Mouse (Mus musculus) megakaryocyte, adult 5-6 weeks (primary cell): ENCODE results near the gene Gm20422. TPM values are rescaled to one million over a fixed set of nuclear protein-coding genes. Genes with fewer than 3 reads are reported as not detected.
"Not testable (repeated sequence)": the region's sequence is repeated elsewhere in the genome, so short reads cannot be mapped to it uniquely, and the experiment has no call there.

Experiments
- ATAC-seq: 2 replicates; pipeline ENCODE4 v1.8.0; 2016; ENCODE audit warnings: mild to moderate bottlenecking, inconsistent platforms; ENCODE audit not compliant: poor library complexity, severe bottlenecking
- total RNA-seq, 2 experiments: library from RNA; stranded (forward) in 1 of 2; stranded (reverse) in 1 of 2; fragments of 153-499, 151-499 nt in 1 of 2; fragments of 221-1000, 200-1000 nt in 1 of 2; gene quantifications; 2 replicates each; pipeline versions ENCODE4 v1.2.3 to v1.2.4; 2015 to 2017

The Gm20422 gene
- total RNA-seq, 2 experiments from 2014 or later: 0.33 TPM; not detected in 1

- ATAC-seq: no peak
Measured at GRCm38 (mm10) chr8:69715366-69715765, 59.3 kb downstream of the Gm20422 start.

DNA sequence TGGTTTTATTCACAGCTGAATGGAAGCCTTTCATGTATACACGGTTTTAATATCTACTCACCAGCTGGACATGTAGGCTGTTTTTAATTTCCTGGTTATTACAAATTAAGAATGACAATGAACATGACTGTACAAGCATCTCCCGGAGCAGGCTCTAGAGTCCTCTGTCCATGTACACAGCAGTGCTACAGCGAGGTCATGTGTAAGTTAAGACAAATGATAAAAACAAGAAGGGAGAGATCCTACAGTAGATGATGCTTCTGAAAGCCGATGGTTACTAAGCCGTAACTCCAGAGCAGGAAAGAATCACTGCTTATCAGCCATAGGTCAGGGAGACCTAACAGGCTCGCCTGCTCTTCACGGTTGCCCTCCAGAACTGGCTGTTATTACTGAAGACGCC, 61.2 kb downstream of the Gm20422 start:
- ATAC-seq: no peak

- not testable (repeated sequence) for ATAC-seq
Measured at GRCm38 (mm10) chr8:69710624-69711023, 64.1 kb downstream of the Gm20422 start, which contains the start of gene Zfp869. Gene Zfp869, minus strand, starts transcription at chr8:69710724.

DNA sequence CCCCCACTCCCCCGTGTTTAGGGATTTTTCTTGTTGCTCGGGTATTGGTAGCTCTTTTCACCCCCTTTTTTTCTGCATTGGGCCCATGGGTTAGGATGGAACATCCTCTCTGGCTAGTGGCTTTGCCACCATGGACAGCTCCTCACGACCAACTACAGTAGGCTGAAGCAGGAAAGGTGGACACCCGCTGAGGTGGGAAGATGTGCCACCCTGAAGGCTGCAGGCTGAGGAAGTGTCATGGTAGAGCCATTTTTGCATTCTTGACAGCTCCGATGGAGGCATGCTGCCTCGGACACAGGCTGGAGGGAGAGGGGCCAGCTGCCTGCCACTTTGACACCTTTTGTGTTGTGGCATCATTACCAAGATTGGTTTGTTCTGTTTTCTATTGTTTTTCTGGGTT, 72.9 kb downstream of the Gm20422 start:
- no peak for ATAC-seq

Other genes with a start within 250 kb of the Gm20422 start
- gene Zfp868, start 149.3 kb downstream of the Gm20422 start, total RNA-seq (2015): 22.9 and 23.7 TPM in 2 replicates
- 14.0 TPM in 2 replicates for gene Zfp868, start 149.3 kb downstream of the Gm20422 start, total RNA-seq (2017)
- gene Zfp964, start 120.4 kb downstream of the Gm20422 start, total RNA-seq (2015): 0.76 and 0.89 TPM in 2 replicates
- 0.33 TPM in 1 of 2 replicates, not detected in the other for gene Zfp964, start 120.4 kb downstream of the Gm20422 start, total RNA-seq (2017)
- 16.7 and 17.9 TPM in 2 replicates for gene Zfp869, start 64.2 kb downstream of the Gm20422 start, total RNA-seq (2015)
- 18.1 and 21.5 TPM in 2 replicates for gene Zfp869, start 64.2 kb downstream of the Gm20422 start, total RNA-seq (2017)
- gene Zfp963, start 24.9 kb downstream of the Gm20422 start, total RNA-seq (2015): 7.2 and 8.0 TPM in 2 replicates
- gene Zfp963, start 24.9 kb downstream of the Gm20422 start, total RNA-seq (2017): 3.7 and 5.5 TPM in 2 replicates
- gene Atp13a1, start 16.3 kb upstream of the Gm20422 start, total RNA-seq (2015): 19.5 and 21.1 TPM in 2 replicates
- 15.6 and 16.9 TPM in 2 replicates for gene Atp13a1, start 16.3 kb upstream of the Gm20422 start, total RNA-seq (2017)
- 23.6 TPM in 2 replicates for gene Zfp866, start 16.3 kb upstream of the Gm20422 start, total RNA-seq (2015)
- gene Zfp866, start 16.3 kb upstream of the Gm20422 start, total RNA-seq (2017): 24.9 and 27.2 TPM in 2 replicates
- gene Gmip, start 33.8 kb upstream of the Gm20422 start, total RNA-seq (2015): 60.6 and 62.2 TPM in 2 replicates
- gene Gmip, start 33.8 kb upstream of the Gm20422 start, total RNA-seq (2017): 59.3 and 82.0 TPM in 2 replicates
- gene Lpar2, start 47.5 kb upstream of the Gm20422 start, total RNA-seq (2015): 1.7 and 2.0 TPM in 2 replicates
- gene Lpar2, start 47.5 kb upstream of the Gm20422 start, total RNA-seq (2017): 0.57 and 0.59 TPM in 2 replicates
- 1.3 and 2.4 TPM in 2 replicates for gene Pbx4, start 57.6 kb upstream of the Gm20422 start, total RNA-seq (2015)
- gene Pbx4, start 57.6 kb upstream of the Gm20422 start, total RNA-seq (2017): 0.57 and 1.9 TPM in 2 replicates
- not detected in 2 replicates for gene Cilp2, start 112.8 kb upstream of the Gm20422 start, total RNA-seq (2015)
- not detected in 2 replicates for gene Cilp2, start 112.8 kb upstream of the Gm20422 start, total RNA-seq (2017)
- 0.27 TPM in 1 of 2 replicates, not detected in the other for gene Tssk6, start 127.3 kb upstream of the Gm20422 start, total RNA-seq (2015)
- gene Tssk6, start 127.3 kb upstream of the Gm20422 start, total RNA-seq (2017): 0.16 and 0.26 TPM in 2 replicates
- gene Ndufa13, start 127.7 kb upstream of the Gm20422 start, total RNA-seq (2015): 63.4 and 75.7 TPM in 2 replicates
- gene Ndufa13, start 127.7 kb upstream of the Gm20422 start, total RNA-seq (2017): 120 and 143 TPM in 2 replicates
- 3.1 TPM in 1 of 2 replicates, not detected in the other for gene Yjefn3, start 127.8 kb upstream of the Gm20422 start, total RNA-seq (2015)
- not detected in 2 replicates for gene Yjefn3, start 127.8 kb upstream of the Gm20422 start, total RNA-seq (2017)
- gene Gatad2a, start 221.5 kb upstream of the Gm20422 start, total RNA-seq (2015): 50.1 and 62.0 TPM in 2 replicates
- gene Gatad2a, start 221.5 kb upstream of the Gm20422 start, total RNA-seq (2017): 62.5 and 64.7 TPM in 2 replicates